Mouse (Mus musculus): ENCODE measurements at regions not wholly inside any gene's neighbourhood (a gene's known extent, or its start where the extent isn't known, plus 50 kb on each side); places are given as distances from the start of the nearest gene placed in this dataset.

DNA sequence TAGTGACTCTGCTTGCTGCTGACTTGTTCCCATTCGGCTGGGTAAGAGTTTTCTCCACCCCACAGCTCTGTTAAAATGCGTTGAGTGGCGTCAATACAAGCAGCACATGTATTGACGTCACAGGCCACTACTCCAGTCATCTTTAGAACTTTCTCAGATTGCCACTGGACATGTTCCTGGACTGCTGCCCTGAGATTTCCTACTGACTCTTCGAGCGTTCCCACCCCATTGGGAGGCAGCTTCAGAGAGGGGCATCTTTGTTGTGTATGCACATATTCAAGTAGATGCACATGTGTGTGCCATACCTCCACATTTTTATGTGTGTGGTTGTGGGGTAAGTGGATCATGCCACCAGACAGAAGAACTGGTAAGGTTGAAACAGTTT, 202.2 kb upstream of the Mocs1 start:
- no peaks in the 10 kb centered on the region for H3K27me3 ChIP-seq (ENCODE audit: control insufficient read depth, insufficient read depth, low read depth, low read length)
- no peak overlapping the region for H3K4me2 ChIP-seq (ENCODE audit: low read depth, low read length)
- ATAC-seq (ENCODE audit: low read depth) = no peak
- H3K36me3 ChIP-seq (ENCODE audit: control insufficient read depth, insufficient read depth) = no peaks in the 10 kb centered on the region
- no peak overlapping the region for H3K9ac ChIP-seq (ENCODE audit: low read depth, low read length)
- no peak overlapping the region for H3K27ac ChIP-seq (ENCODE audit: low read length)
- H3K9me3 ChIP-seq (replicated peaks; ENCODE audit: control insufficient read depth, low read length) = no peaks in the 10 kb centered on the region
- 59% methylated on average over 6 of the region's 6 CpGs for WGBS (ENCODE audit: insufficient replicate concordance)
- H3K4me1 ChIP-seq (ENCODE audit: control insufficient read depth, low read depth, low read length) = no peaks in the 10 kb centered on the region
- H3K4me3 ChIP-seq (ENCODE audit: low read depth, low read length) = no peak overlapping the region

DNA sequence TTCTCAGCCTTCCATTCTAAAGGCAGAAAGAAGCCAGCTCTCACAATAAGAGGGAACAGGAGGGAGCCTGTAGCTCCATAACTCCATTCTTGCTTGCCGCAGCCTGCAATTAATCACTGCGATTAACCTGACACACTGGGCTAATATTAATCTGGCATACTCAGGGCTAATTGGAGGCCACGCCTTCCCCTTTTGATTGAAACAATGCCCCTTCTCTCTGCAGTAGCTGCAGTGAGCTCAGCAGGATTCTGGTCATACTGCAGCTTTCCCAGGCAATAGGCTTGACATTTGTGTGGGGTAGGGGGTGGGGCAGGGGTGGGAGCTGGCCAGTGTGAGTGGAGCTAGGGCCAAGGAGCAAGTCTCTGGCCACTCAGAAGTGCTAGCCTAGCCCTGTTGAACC, 196.9 kb upstream of the Mocs1 start:
- no peaks in the 10 kb centered on the region for H3K36me3 ChIP-seq (ENCODE audit: control insufficient read depth, insufficient read depth)
- no peaks in the 10 kb centered on the region for H3K9me3 ChIP-seq (replicated peaks; ENCODE audit: control insufficient read depth, low read length)
- no peak overlapping the region for H3K4me3 ChIP-seq (ENCODE audit: low read depth, low read length)
- H3K4me2 ChIP-seq (ENCODE audit: low read depth, low read length) = no peak overlapping the region
- H3K27me3 ChIP-seq (ENCODE audit: control insufficient read depth, insufficient read depth, low read depth, low read length) = no peaks in the 10 kb centered on the region
- H3K4me1 ChIP-seq (ENCODE audit: control insufficient read depth, low read depth, low read length) = no peaks in the 10 kb centered on the region
- 59% methylated on average over 3 of the region's 3 CpGs for WGBS (ENCODE audit: insufficient replicate concordance)
- H3K9ac ChIP-seq (ENCODE audit: low read depth, low read length) = no peak overlapping the region
- ATAC-seq (ENCODE audit: low read depth) = no peak
- no peak overlapping the region for H3K27ac ChIP-seq (ENCODE audit: low read length)

DNA sequence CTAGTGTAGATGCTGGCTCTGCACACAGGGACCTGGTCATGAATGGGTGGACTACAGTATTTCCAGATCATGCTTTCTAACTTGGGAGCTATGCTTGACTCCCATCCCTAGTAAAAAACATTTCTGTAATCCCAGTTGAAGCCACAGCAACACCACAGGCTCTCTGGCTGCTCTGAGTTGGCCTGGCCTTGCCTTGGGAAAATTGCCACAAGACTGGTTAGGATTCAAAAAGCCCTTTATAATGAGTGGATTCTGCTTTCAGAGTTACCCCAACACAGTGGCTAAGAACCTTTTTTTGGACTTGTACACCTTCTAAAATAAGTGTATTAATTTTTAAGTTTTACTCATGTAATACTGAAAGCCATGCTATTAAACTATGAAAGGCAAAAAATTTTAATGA, 188.1 kb upstream of the Mocs1 start:
- Histone ChIP-seq H3K4me1 (ENCODE audit: control insufficient read depth, low read depth, low read length) (no peaks in the 10 kb centered on the region), H3K27me3 (ENCODE audit: control insufficient read depth, insufficient read depth, low read depth, low read length) (no peaks in the 10 kb centered on the region), H3K36me3 (ENCODE audit: control insufficient read depth, insufficient read depth) (no peaks in the 10 kb centered on the region), H3K4me2 (ENCODE audit: low read depth, low read length) (no peak overlapping the region), H3K27ac (ENCODE audit: low read length) (no peak overlapping the region), H3K9ac (ENCODE audit: low read depth, low read length) (no peak overlapping the region), H3K4me3 (ENCODE audit: low read depth, low read length) (no peak overlapping the region), H3K9me3 (replicated peaks; ENCODE audit: control insufficient read depth, low read length) (no peaks in the 10 kb centered on the region)
- ATAC-seq (ENCODE audit: low read depth) = no peak

DNA sequence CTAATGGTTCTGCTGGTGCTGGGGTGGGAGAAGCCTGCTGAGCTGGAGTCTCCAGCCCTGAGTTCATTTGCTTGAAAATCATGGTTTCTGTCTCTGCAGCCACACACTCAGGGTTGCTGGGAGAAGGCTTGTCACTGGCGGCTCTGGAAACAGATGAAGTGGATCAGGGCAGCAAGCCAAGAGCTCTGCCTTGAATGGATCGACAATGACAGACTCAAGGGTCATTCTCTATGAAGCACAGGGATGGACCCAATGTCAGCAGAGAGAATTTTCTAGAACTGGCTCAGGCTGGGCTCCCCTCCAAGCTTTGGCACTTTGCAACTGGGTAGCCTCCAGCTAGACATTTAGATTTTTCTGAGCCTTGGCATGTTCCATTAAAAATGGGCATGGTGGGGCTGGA, 184.7 kb upstream of the Mocs1 start:
- no peaks in the 10 kb centered on the region for H3K27me3 ChIP-seq (ENCODE audit: control insufficient read depth, insufficient read depth, low read depth, low read length)
- H3K9ac ChIP-seq (ENCODE audit: low read depth, low read length) = no peak overlapping the region
- no peak overlapping the region for H3K4me3 ChIP-seq (ENCODE audit: low read depth, low read length)
- no peak overlapping the region for H3K4me2 ChIP-seq (ENCODE audit: low read depth, low read length)
- ATAC-seq (ENCODE audit: low read depth) = no peak
- H3K9me3 ChIP-seq (replicated peaks; ENCODE audit: control insufficient read depth, low read length) = no peaks in the 10 kb centered on the region
- no peaks in the 10 kb centered on the region for H3K36me3 ChIP-seq (ENCODE audit: control insufficient read depth, insufficient read depth)
- no peaks in the 10 kb centered on the region for H3K4me1 ChIP-seq (ENCODE audit: control insufficient read depth, low read depth, low read length)
- WGBS (ENCODE audit: insufficient replicate concordance) = 48% methylated on average over 2 of the region's 2 CpGs
- no peak overlapping the region for H3K27ac ChIP-seq (ENCODE audit: low read length)

DNA sequence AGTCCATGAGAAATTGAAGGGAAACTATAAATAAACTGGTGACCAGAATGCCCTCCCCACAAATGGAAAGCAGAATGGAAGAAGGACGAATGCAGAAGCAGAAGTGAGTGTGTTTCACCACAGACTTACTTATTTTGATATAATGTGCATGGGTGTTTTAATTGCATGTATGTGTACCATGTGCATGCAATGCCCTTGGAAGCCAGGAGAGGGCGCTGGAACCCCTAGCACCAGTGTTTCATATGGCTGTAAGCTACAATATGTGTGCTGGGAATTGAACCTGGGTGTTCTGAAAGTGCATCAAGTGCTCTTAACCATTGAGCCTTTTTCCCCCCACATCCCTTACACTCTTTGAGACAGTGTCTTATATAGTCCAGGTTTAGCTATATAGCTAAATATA, 183.1 kb upstream of the Mocs1 start:
- H3K36me3 ChIP-seq (ENCODE audit: control insufficient read depth, insufficient read depth) = no peaks in the 10 kb centered on the region
- H3K27me3 ChIP-seq (ENCODE audit: control insufficient read depth, insufficient read depth, low read depth, low read length) = no peaks in the 10 kb centered on the region
- no peak overlapping the region for H3K27ac ChIP-seq (ENCODE audit: low read length)
- H3K4me3 ChIP-seq (ENCODE audit: low read depth, low read length) = no peak overlapping the region
- no peak for ATAC-seq (ENCODE audit: low read depth)
- no peak overlapping the region for H3K9ac ChIP-seq (ENCODE audit: low read depth, low read length)
- no peak overlapping the region for H3K4me2 ChIP-seq (ENCODE audit: low read depth, low read length)
- H3K9me3 ChIP-seq (replicated peaks; ENCODE audit: control insufficient read depth, low read length) = no peaks in the 10 kb centered on the region
- no peaks in the 10 kb centered on the region for H3K4me1 ChIP-seq (ENCODE audit: control insufficient read depth, low read depth, low read length)
- WGBS (ENCODE audit: insufficient replicate concordance) = 28% methylated on average over 2 of the region's 2 CpGs

DNA sequence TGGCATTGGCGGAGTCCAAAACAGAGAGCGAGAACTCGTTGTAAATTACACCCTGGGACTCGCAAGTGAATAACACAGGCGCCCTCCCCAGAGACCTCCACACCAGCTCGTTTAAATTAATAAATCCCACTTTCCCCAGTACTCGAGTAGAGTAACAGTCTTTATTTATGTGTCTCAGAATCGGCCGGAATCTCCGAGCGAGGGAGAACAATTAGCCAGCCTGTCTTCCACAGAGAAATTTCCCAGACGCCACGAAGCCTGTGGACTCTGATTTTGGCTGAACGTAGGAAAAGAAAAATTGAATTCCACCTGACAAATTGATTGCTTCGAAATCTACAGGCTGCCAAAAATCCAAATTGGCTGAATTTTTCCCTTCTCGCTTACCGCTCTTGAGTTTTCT, 180.9 kb upstream of the Mocs1 start:
- Histone ChIP-seq H3K27me3 (ENCODE audit: control insufficient read depth, insufficient read depth, low read depth, low read length) (no peaks in the 10 kb centered on the region), H3K27ac (ENCODE audit: low read length) (no peak overlapping the region), H3K4me1 (ENCODE audit: control insufficient read depth, low read depth, low read length) (no peaks in the 10 kb centered on the region), H3K36me3 (ENCODE audit: control insufficient read depth, insufficient read depth) (no peaks in the 10 kb centered on the region), H3K9me3 (replicated peaks; ENCODE audit: control insufficient read depth, low read length) (no peaks in the 10 kb centered on the region), H3K9ac (ENCODE audit: low read depth, low read length) (no peak overlapping the region), H3K4me3 (ENCODE audit: low read depth, low read length) (no peak overlapping the region), H3K4me2 (ENCODE audit: low read depth, low read length) (no peak overlapping the region)
- 72% methylated on average over 17 of the region's 17 CpGs for WGBS (ENCODE audit: insufficient replicate concordance)
- ATAC-seq (ENCODE audit: low read depth) = no peak

DNA sequence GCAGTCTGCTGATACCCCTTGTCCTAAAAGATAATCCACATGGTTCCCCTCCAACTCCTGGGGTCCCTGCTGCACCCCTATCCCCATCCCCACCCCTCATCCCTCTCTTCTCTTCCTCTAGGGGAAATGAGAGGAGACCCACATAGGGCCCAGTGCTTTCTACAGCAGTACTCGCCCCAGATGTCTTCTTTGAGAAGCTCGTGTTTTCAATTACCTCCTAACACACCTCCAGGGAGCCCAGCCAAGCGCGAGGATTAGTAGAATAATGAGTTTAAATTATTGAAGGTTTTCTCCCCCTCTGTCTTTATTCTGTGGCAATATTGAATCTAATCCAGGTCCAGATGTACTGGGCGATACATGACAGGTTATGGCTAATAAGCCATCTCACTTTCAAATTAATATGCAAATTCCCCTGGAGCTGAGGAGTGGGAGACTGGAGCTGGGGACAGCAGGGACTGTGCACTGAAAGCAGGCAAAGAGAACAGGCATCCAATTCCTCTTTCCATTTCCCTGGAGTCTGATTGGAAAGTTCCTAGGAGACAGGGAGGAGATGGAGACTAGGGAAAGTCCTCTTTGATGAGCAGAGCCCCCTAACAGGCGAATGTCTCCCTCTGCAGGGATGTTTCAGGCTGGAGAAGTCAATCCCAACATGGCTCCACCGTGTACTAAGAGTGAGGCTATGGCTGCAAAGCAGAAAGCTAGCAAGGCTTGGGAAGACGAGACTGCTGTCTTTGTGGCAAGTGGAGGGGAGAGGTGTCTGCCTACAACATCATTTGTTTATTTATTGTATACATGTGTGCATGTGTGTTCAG, 177.2 kb upstream of the Mocs1 start:
- no peaks in the 10 kb centered on the region for H3K36me3 ChIP-seq (ENCODE audit: control insufficient read depth, insufficient read depth)
- no peak for ATAC-seq (ENCODE audit: low read depth)
- WGBS (ENCODE audit: insufficient replicate concordance) = 50% methylated on average over 8 of the region's 8 CpGs

DNA sequence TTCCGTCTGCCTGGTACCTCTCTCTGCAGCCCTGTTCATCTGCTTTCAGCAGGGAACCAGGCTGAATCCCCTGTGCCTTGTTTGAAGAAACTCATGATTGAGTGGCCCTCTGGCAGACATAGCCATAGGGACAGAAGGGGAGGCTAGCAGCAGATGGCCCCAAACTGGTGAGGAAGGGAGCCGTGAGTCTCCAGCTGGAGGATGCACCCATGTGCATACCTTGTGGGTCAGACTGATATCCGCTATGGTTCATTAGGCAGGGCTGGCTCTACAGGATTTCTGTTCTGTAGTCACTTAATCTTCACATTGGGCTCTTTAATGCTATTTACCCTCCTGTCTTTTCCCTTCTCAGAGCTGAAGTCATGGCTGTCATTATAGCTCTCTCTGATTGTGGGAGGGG, 175.9 kb upstream of the Mocs1 start:
- 57% methylated on average over 3 of the region's 3 CpGs for WGBS (ENCODE audit: insufficient replicate concordance)
- no peaks in the 10 kb centered on the region for H3K4me1 ChIP-seq (ENCODE audit: control insufficient read depth, low read depth, low read length)
- H3K4me2 ChIP-seq (ENCODE audit: low read depth, low read length) = no peak overlapping the region
- H3K27ac ChIP-seq (ENCODE audit: low read length) = no peak overlapping the region
- H3K4me3 ChIP-seq (ENCODE audit: low read depth, low read length) = no peak overlapping the region
- no peaks in the 10 kb centered on the region for H3K27me3 ChIP-seq (ENCODE audit: control insufficient read depth, insufficient read depth, low read depth, low read length)
- ATAC-seq (ENCODE audit: low read depth) = no peak
- no peaks in the 10 kb centered on the region for H3K36me3 ChIP-seq (ENCODE audit: control insufficient read depth, insufficient read depth)
- no peak overlapping the region for H3K9ac ChIP-seq (ENCODE audit: low read depth, low read length)
- H3K9me3 ChIP-seq (replicated peaks; ENCODE audit: control insufficient read depth, low read length) = no peaks in the 10 kb centered on the region

More for the DNA sequence above, 177.2 kb upstream of the Mocs1 start:
- Histone ChIP-seq H3K27me3 (ENCODE audit: control insufficient read depth, insufficient read depth, low read depth, low read length) (no peaks in the 10 kb centered on the region), H3K9me3 (replicated peaks; ENCODE audit: control insufficient read depth, low read length) (no peaks in the 10 kb centered on the region), H3K4me1 (ENCODE audit: control insufficient read depth, low read depth, low read length) (no peaks in the 10 kb centered on the region), H3K4me2 (ENCODE audit: low read depth, low read length) (no peak overlapping the region), H3K27ac (ENCODE audit: low read length) (no peak overlapping the region), H3K9ac (ENCODE audit: low read depth, low read length) (no peak overlapping the region), H3K4me3 (ENCODE audit: low read depth, low read length) (no peak overlapping the region)

DNA sequence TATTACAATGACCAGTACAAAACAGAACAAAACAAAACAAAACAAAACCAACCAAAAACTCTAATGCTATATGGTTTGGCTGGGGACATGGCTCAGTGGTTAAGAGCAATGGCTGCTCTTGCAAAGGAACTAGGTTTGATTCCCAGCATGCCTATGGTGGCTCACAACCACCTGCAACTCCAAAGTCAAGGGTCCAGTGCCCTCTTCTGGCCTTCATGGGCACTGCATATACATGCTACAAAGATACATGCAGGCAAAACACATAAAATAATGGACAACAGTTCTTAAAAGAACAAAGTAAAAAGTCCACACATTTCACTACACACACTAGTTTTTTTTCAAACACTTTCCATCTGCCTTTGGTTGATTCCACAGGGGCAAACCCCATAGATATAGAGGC, 169.7 kb upstream of the Mocs1 start:
- no peak overlapping the region for H3K4me2 ChIP-seq (ENCODE audit: low read depth, low read length)
- no peaks in the 10 kb centered on the region for H3K27me3 ChIP-seq (ENCODE audit: control insufficient read depth, insufficient read depth, low read depth, low read length)
- no peaks in the 10 kb centered on the region for H3K36me3 ChIP-seq (ENCODE audit: control insufficient read depth, insufficient read depth)
- H3K9me3 ChIP-seq (replicated peaks; ENCODE audit: control insufficient read depth, low read length) = no peaks in the 10 kb centered on the region
- ATAC-seq (ENCODE audit: low read depth) = no peak
- H3K27ac ChIP-seq (ENCODE audit: low read length) = no peak overlapping the region
- no peak overlapping the region for H3K9ac ChIP-seq (ENCODE audit: low read depth, low read length)
- H3K4me1 ChIP-seq (ENCODE audit: control insufficient read depth, low read depth, low read length) = no peaks in the 10 kb centered on the region
- H3K4me3 ChIP-seq (ENCODE audit: low read depth, low read length) = no peak overlapping the region
